Comparison of ENCODE assay signal across 19 mouse cellular contexts in the genomic region with DNA sequence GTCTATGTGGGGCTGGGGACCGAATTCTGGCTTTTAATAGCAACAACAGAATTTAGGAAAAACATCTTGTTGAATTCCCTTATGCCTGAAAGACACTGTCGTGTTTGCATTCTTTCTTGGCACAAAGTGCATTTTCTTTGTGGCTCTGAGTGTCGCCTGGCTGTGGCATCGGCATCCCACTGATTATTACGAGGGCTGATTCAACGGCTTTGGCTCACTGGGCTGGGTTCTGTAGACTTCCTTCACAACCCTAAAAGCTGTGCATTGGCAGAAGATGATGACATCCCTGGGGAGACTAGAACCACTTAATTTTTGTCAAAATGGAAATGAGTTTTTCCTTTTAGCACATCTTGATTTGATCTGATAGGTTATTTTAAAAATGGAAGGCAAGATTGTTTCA.
DNase-seq lines count a peak whose midpoint lies in the region; ATAC-seq lines count a peak whose summit lies in the region.
"Had no signal": no experiment of that assay in that cellular context is flagged by ENCODE, and none has a peak within 500 bp of the region (broad histone marks: within the 10 kb centered on the region; RNA-seq: fewer than 3 reads in every experiment).

No protein-coding gene starts in this region.

- no peaks in the 10 kb centered on the region for H3K9me3 ChIP-seq in forebrain, embryonic 15.5 days
- H3K9me3 ChIP-seq in forebrain, embryonic 12.5 days: no peaks in the 10 kb centered on the region
- H3K9me3 ChIP-seq: heart, embryonic 10.5 days; limb, embryonic 12.5 days; liver, embryonic 12.5 days had no signal

- intact Hi-C loops in heart, postnatal 25 days (cut with DNase I): no loop called here

- H3K36me3 ChIP-seq in forebrain, embryonic 15.5 days: no peaks in the 10 kb centered on the region
- no peaks in the 10 kb centered on the region for H3K36me3 ChIP-seq in forebrain, embryonic 12.5 days (replicated peaks)
- H3K36me3 ChIP-seq: heart, embryonic 10.5 days; limb, embryonic 12.5 days; liver, embryonic 12.5 days had no signal

- peak; percentile 60; the same call in 1 of the 2 replicates for ATAC-seq in forebrain, embryonic 15.5 days (replicated peaks)
- no peak for ATAC-seq in forebrain, embryonic 12.5 days (ENCODE audit: low FRiP score)
- ATAC-seq: liver, embryonic 12.5 days had no signal

- no peak overlapping the region for H3K4me3 ChIP-seq in forebrain, embryonic 15.5 days
- no peak overlapping the region for H3K4me3 ChIP-seq in forebrain, embryonic 12.5 days (replicated peaks)
- H3K4me3 ChIP-seq: gastrocnemius, adult 2 months; heart, embryonic 10.5 days; limb, embryonic 12.5 days; liver, embryonic 12.5 days had no signal

- H3K4me2 ChIP-seq in forebrain, embryonic 15.5 days (replicated peaks): no peak overlapping the region
- H3K4me2 ChIP-seq in forebrain, embryonic 12.5 days: no peak overlapping the region
- H3K4me2 ChIP-seq: limb, embryonic 12.5 days; liver, embryonic 12.5 days; lung, embryonic 14.5 days had no signal

- 11% methylated on average over 6 of the region's 6 CpGs for WGBS in forebrain, embryonic 15.5 days
- WGBS in forebrain, embryonic 12.5 days: 59% methylated on average over 6 of the region's 6 CpGs

- H3K4me1 ChIP-seq in forebrain, embryonic 15.5 days: peaks cover 3% of the 10 kb centered on the region; the same call in 1 of the 2 replicates
- no peaks in the 10 kb centered on the region for H3K4me1 ChIP-seq in forebrain, embryonic 12.5 days
- H3K4me1 ChIP-seq: heart, embryonic 10.5 days; limb, embryonic 12.5 days; liver, embryonic 12.5 days had no signal

- H3K9ac ChIP-seq in forebrain, embryonic 15.5 days (replicated peaks): no peak overlapping the region
- no peak overlapping the region for H3K9ac ChIP-seq in forebrain, embryonic 12.5 days
- H3K9ac ChIP-seq: limb, embryonic 12.5 days; liver, embryonic 12.5 days; lung, embryonic 14.5 days had no signal

- H3K27ac ChIP-seq in forebrain, embryonic 15.5 days (replicated peaks): no peak overlapping the region
- H3K27ac ChIP-seq in forebrain, embryonic 12.5 days: no peak overlapping the region
- H3K27ac ChIP-seq: gastrocnemius, adult 2 months; heart, embryonic 10.5 days; kidney, postnatal 0 days; limb, embryonic 12.5 days; liver, embryonic 12.5 days; stomach, postnatal 0 days had no signal

- H3K27me3 ChIP-seq in forebrain, embryonic 15.5 days: no peaks in the 10 kb centered on the region
- H3K27me3 ChIP-seq in forebrain, embryonic 12.5 days: no peaks in the 10 kb centered on the region
- H3K27me3 ChIP-seq: limb, embryonic 12.5 days; liver, embryonic 12.5 days had no signal

- DNase-seq in Muller cell, postnatal 12 days (ENCODE audit: inconsistent ontology term): peak; percentile 9
- peak; percentile 54 for DNase-seq in cerebellum, adult 11 months
- peak; percentile 85 to 91 for DNase-seq in cerebellum, postnatal 10 days
- no peak for DNase-seq in kidney, postnatal 4 days
- DNase-seq in thymus, postnatal 4 days: no peak
- no peak for DNase-seq in heart, postnatal 25 days (ENCODE audit: low spot score)
- DNase-seq: embryo, embryonic 11 days; gastrocnemius, adult 2 months; kidney, adult 18-20 months; layer of hippocampus, adult 9-11 months; lung, embryonic 14.5 days; lung, postnatal 36 days had no signal

Comparison
In these comparisons a context has a peak if more than half of its experiments do, and no peak if none do; other contexts are left out.
1. DNase-seq: peak in Muller cell, postnatal 12 days (single experiment), cerebellum, adult 11 months (single experiment) and cerebellum, postnatal 10 days (2 of 2); none in kidney, postnatal 4 days (0 of 2), thymus, postnatal 4 days (single experiment) and heart, postnatal 25 days (single experiment).